Mouse (Mus musculus): Measurements from ENCODE around the gene Il9r. TPM values are rescaled to one million over a fixed set of nuclear protein-coding genes. Genes with fewer than 3 reads are reported as not detected.

The Il9r gene
- polyA plus RNA-seq (2017; shearing (Covaris generic)), result 1 to 10 TPM; 4.5 to 7.1 TPM

DNA sequence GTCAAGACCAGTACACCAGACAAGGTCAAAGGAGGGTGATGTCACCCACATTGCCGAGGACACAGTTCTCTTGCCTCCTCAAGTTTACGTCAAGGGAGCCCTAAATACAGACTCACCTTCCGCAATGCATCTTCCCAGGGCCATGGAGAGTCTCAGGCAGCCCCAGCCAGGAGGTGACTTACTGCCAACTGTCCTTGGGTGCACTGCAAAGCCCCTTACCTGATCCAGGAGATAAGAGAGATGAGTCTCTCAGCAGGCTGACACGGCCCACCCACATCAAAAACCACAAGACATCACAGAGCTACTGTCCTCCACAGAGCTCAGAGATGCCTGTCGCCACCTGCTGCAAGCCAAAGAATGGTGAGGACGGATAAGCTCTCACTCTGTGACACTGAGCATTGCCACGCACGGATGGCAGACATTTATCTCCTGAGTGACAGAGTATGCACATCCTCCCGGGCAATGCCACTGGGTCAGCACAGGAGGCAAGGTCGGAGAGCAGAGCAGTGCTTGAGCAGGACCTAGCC lies at the start of gene Il9r:
TSS of gene Il9r (minus strand) at position 205 of the 527 bp plus-strand sequence.
- ATAC-seq, result peak; percentile 34

- ATAC-seq, result no peak
Observed at GRCm38 (mm10) chr11:32248350-32248749, 48.3 kb upstream of the Il9r start.

GRCm38 (mm10) chr11:32247068-32247467 lies 47.0 kb upstream of the Il9r start:
- ATAC-seq, result no peak

DNA sequence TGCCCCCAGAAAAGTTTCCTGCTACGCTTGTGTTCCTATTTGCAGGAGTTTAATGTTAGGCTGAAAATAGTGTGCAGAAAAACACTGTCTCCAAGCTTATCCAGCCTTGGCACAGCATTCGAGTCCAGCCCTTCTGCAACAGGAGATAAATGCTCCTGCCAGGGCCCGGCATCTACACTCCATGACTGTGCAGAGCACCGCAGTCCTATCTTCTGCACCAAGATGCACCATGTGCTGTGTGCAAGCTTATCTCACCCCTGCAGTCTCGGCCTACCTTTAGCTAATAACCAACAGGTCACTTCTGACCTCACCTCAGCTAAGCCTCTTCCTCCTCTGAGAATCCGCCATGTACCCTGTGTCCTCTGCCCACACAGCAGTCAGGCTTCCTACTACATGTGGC lies 45.5 kb upstream of the Il9r start:
- no peak for ATAC-seq

GRCm38 (mm10) chr11:32244617-32245016 lies 44.5 kb upstream of the Il9r start:
- no peak for ATAC-seq

- no peak for ATAC-seq
Observed at GRCm38 (mm10) chr11:32244064-32244463, 44.0 kb upstream of the Il9r start.

GRCm38 (mm10) chr11:32243205-32243955 lies 43.3 kb upstream of the Il9r start:
- ATAC-seq, result no peak

- no peak for ATAC-seq
Observed at GRCm38 (mm10) chr11:32242209-32242608, 42.1 kb upstream of the Il9r start.

GRCm38 (mm10) chr11:32241391-32241790 lies 41.3 kb upstream of the Il9r start:
- no peak for ATAC-seq

GRCm38 (mm10) chr11:32238093-32238860 lies 38.2 kb upstream of the Il9r start:
- ATAC-seq, result peak; percentile 82

DNA sequence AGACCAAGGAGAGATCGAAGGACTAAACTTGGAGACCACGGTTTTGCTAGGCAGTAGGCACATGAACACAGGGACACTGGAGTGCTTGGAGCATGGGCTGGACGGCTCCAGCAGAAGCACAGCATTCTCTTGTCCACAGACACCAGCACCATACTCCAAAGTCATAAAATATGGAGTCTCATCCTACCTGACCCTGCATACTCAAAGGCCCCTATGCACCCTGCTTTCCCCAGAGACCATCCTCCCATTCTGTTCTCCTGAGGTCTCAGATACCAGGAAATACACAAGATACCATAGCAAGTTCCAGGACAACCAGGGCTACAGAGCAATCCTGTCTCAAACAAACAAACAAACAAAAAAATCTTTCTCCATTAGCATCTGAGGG lies 37.3 kb upstream of the Il9r start:
- ATAC-seq, result no peak

- no peak for ATAC-seq
Observed at GRCm38 (mm10) chr11:32236712-32237410, 36.8 kb upstream of the Il9r start.

GRCm38 (mm10) chr11:32236132-32236531 lies 36.1 kb upstream of the Il9r start:
- ATAC-seq, result no peak

DNA sequence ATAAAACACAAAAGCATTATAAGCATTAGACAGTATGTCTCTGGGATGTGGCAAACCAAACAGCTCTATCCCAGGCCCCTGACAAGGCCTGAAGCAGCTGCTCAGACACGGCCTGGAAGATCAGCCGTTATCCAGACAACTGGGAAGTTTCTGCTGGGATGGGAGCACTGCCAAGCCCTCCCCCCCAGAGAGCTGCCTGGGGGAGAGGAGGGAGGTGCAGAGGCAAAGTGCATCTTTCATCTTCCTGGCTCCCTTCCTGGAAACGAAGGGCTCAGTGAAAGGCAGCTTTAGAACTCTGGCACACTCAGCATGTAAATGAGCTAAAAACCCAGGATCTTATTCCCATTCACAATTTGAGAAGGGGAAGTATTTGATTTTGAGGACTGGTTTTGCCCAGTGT lies 35.6 kb upstream of the Il9r start:
- no peak for ATAC-seq

DNA sequence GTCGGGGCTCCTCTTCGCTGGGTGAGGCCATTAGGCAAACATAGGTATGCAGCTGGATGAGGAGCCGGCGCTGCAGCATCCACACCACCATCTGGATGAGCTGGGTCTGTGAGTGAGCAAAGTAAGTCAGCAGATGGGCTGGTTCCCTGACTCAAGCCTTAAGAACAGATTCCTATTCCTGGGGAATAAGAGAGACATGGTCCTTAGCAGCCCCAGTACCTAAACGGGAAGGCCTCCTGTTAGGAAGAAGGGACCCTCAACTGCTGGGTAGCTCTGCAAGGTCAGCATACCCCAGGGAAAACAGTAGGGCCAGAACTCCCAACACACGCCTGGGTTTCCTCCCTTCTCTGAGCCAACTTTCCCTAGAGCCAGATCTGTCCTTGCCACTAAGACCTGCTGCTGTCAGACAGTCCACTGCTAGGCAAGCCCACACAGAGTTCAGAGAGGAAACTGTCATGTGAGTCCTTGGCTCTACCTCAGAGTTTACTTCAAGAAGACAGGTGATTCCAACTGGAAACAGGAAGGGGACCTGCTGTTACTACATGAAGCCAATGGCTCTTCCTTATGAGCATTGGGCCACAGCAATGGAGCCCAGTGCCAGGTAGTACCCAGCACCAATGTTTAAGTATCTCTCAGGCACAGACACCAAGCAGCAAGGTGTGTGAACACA lies 34.9 kb upstream of the Il9r start:
- ATAC-seq, result no peak

DNA sequence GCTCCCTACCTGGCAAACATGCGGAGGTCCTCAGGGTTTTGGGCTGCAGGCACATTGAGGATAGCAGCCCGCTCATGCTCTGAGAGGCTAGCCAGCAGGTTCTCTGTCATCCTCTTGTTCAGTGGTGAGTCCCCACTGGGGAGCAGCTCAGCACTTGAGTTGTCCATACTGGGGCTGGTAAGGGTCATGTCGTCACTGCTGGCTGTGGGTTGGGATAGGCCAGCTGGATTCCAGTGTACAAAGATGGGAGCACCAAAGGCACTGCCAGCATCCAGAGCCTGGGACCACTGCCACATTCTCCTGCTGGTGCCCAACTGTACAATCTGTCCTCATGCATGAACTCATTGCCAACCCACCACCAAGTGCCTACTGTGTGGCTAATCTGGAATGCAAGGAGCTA lies 33.8 kb upstream of the Il9r start:
- ATAC-seq, result no peak

DNA sequence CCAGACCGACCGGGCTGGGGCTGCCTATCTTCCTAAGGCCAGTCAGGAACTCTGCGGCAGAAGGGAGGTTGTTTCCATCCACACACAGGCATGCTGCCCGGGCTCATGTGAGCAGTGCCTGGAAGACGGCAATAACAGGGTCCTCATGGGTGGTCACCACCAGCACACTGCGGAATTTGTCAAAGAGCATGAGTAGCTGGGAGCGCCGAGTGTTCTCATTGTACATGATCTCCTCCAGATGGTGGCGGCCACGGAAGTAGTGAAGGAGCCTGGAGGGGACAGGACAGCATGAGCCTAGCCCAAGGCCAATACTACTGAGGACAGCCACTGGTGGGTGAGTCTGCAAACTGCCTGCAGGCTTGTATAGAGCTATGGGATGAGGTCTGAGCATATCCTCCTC lies 32.8 kb upstream of the Il9r start:
- ATAC-seq, result no peak

DNA sequence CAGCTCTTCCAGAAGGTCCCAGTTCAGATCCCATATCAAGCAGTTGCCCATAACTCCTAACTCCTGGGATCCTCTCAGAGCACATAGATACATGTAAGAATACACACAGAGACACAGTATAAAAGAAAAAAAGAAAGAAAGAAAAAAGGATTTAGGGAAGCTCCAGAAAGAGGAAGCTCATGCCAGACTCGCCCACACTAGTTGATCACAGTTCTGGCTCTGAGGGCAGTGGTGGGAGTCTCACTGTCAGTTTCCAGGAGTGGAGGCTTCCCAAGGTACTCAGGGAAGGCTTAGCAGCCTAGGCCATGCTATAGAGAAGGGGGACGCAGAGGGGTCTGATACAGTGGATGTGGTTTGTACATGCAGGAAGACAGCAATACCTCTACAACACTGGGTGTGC lies 31.0 kb upstream of the Il9r start:
- no peak for ATAC-seq

DNA sequence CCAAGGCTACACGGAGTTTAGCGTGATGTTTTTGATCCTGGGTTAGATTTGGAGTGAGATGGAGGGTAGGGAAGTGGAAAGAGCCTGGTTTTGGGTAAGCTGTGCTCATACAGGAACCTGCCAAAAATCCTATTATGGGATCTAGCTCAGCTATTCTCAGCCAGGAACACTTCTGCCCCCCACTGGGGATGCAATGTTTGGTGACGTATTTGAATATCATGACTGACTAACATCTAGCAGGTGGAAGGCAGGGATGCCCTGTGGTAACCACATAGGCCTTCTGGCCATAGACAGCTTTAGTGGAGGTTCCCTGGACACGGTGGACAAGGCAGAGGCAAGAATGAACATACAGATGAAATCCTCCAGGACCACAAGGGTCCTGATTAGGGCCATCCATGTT lies 30.1 kb upstream of the Il9r start:
- ATAC-seq, result no peak

GRCm38 (mm10) chr11:32228292-32228845 lies 28.3 kb upstream of the Il9r start:
- ATAC-seq, result no peak

- ATAC-seq, result no peak
Observed at GRCm38 (mm10) chr11:32227555-32227954, 27.5 kb upstream of the Il9r start.

DNA sequence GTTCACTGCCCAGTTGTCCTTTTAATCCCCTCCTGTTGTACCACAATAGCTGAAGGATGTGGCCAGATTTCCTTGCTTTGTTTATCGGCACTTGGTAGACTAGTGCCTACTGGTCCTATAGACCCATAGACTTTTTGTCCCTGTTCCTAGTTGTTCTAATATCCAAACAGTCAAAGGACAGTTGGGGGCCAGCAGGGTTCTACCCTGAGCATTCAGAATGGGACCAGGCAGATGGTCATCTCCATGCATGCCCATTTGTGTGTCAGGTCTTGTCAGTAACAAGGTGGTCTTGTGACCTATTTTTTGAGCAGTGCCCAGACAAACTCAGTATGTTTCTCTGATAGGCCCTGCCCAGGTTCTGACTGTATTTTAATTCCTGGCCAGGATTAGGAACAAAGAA lies 27.0 kb upstream of the Il9r start:
- ATAC-seq, result no peak

All from activated CD4-positive, CD25-positive, alpha-beta regulatory T cell, adult 4 months (primary cell).